Mouse (Mus musculus): Measurements from ENCODE around the gene Plcb3. TPM values are rescaled to one million over a fixed set of nuclear protein-coding genes. Genes with fewer than 3 reads are reported as not detected.

The Plcb3 gene
- polyA plus RNA-seq, 1 experiment from 2014 or later: 33.6 TPM

DNA sequence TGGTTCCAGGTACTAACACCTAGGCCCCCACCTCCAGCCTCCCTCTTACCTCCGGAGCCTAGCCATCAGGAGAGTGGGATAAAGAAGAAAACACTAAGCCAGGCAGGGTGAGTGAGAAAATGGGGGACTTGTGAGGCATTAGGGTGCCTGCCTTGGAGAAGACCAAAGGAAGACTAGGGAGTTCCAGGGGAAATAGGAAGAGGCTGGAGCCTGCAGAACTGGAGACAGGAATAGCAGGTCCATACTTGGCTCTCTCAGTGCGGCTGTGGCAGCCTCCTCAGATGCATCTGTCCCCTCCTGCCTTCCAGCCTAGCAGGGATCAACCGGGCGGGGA lies 43.2 kb downstream of the Plcb3 start:
- H3K4me2 ChIP-seq (replicated peaks; ENCODE audit: low read depth, low read length): no peak overlapping the region
- peaks cover 49% of the 10 kb centered on the region for H3K27me3 ChIP-seq (replicated peaks; ENCODE audit: insufficient read depth, low read length)
- 34% methylated on average over 4 of the region's 4 CpGs for WGBS
- peaks cover 5% of the 10 kb centered on the region; the same call in 1 of the 2 replicates for H3K4me1 ChIP-seq (ENCODE audit: insufficient read depth, low read depth, low read length)
- H3K4me3 ChIP-seq (ENCODE audit: low read depth, low read length): no peak overlapping the region
- TF ChIP-seq EP300 (IDR thresholded peaks at IDR 0.05) (no peak), CTCF (IDR thresholded peaks at IDR 0.05) (no peak)
- no peak overlapping the region for H3K9ac ChIP-seq (replicated peaks; ENCODE audit: low read depth)
- no peak overlapping the region for H3K27ac ChIP-seq (ENCODE audit: low read length)
- no peaks in the 10 kb centered on the region for H3K9me3 ChIP-seq (ENCODE audit: low read length)
- no peak for DNase-seq (ENCODE audit: low spot score)
- no peak for ATAC-seq
- H3K36me3 ChIP-seq (ENCODE audit: insufficient read depth, low read length): no peaks in the 10 kb centered on the region

GRCm38 (mm10) chr19:6932018-6932417 lies 44.3 kb downstream of the Plcb3 start:
- no peak for TF ChIP-seq CTCF (IDR thresholded peaks at IDR 0.05)
- TF ChIP-seq EP300 (IDR thresholded peaks at IDR 0.05): no peak
- Histone ChIP-seq H3K36me3 (ENCODE audit: insufficient read depth, low read length) (no peaks in the 10 kb centered on the region), H3K4me1 (ENCODE audit: insufficient read depth, low read depth, low read length) (peaks cover 6% of the 10 kb centered on the region; the same call in 1 of the 2 replicates), H3K9me3 (ENCODE audit: low read length) (no peaks in the 10 kb centered on the region), H3K27me3 (replicated peaks; ENCODE audit: insufficient read depth, low read length) (peaks cover 60% of the 10 kb centered on the region), H3K4me2 (replicated peaks; ENCODE audit: low read depth, low read length) (no peak overlapping the region), H3K9ac (replicated peaks; ENCODE audit: low read depth) (no peak overlapping the region), H3K27ac (ENCODE audit: low read length) (no peak overlapping the region), H3K4me3 (ENCODE audit: low read depth, low read length) (no peak overlapping the region)
- 61% methylated on average over 1 of the region's 1 CpGs for WGBS
- no peak for ATAC-seq
- no peak for DNase-seq (ENCODE audit: low spot score)

DNA sequence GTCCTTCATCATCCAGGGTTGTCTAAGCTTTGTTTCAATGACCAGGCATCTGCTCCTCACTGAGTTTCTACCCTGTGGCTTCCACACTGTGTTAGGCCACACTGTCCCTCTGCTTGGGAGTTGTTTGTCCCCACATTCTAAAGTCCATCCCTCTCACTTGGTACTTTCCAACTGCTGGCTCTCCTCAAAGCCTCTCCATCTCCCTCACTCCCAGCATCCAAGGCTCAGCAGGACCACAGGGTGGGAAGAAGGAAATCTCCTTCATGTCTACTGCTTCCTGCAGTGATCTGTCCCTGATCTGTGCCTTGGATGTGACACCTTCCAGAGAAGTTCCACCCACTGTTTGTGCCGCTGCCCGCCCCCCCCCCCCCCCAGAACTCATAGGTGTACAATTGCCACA lies 45.3 kb downstream of the Plcb3 start:
- DNase-seq (ENCODE audit: low spot score): no peak
- WGBS: 0% methylated on average over 2 of the region's 2 CpGs
- no peak for ATAC-seq
- no peaks in the 10 kb centered on the region for H3K36me3 ChIP-seq (ENCODE audit: insufficient read depth, low read length)
- no peaks in the 10 kb centered on the region for H3K9me3 ChIP-seq (ENCODE audit: low read length)
- H3K4me1 ChIP-seq (ENCODE audit: insufficient read depth, low read depth, low read length): peaks cover 10% of the 10 kb centered on the region; the same call in 1 of the 2 replicates
- H3K27ac ChIP-seq (ENCODE audit: low read length): no peak overlapping the region
- TF ChIP-seq CTCF (IDR thresholded peaks at IDR 0.05) (no peak), EP300 (IDR thresholded peaks at IDR 0.05) (no peak)
- H3K9ac ChIP-seq (replicated peaks; ENCODE audit: low read depth): no peak overlapping the region
- peaks cover 69% of the 10 kb centered on the region for H3K27me3 ChIP-seq (replicated peaks; ENCODE audit: insufficient read depth, low read length)
- no peak overlapping the region for H3K4me2 ChIP-seq (replicated peaks; ENCODE audit: low read depth, low read length)
- no peak overlapping the region for H3K4me3 ChIP-seq (ENCODE audit: low read depth, low read length)

GRCm38 (mm10) chr19:6928080-6928479 lies 48.2 kb downstream of the Plcb3 start:
- Histone ChIP-seq H3K4me1 (ENCODE audit: insufficient read depth, low read depth, low read length) (peaks cover 9% of the 10 kb centered on the region; the same call in 1 of the 2 replicates), H3K27ac (ENCODE audit: low read length) (no peak overlapping the region), H3K9ac (replicated peaks; ENCODE audit: low read depth) (no peak overlapping the region), H3K4me3 (ENCODE audit: low read depth, low read length) (no peak overlapping the region), H3K36me3 (ENCODE audit: insufficient read depth, low read length) (no peaks in the 10 kb centered on the region), H3K4me2 (replicated peaks; ENCODE audit: low read depth, low read length) (no peak overlapping the region), H3K27me3 (replicated peaks; ENCODE audit: insufficient read depth, low read length) (peaks cover 51% of the 10 kb centered on the region), H3K9me3 (ENCODE audit: low read length) (no peaks in the 10 kb centered on the region)
- 22% methylated on average over 7 of the region's 9 CpGs for WGBS
- DNase-seq (ENCODE audit: low spot score) (no peak), ATAC-seq (no peak)
- TF ChIP-seq EP300 (IDR thresholded peaks at IDR 0.05) (no peak), CTCF (IDR thresholded peaks at IDR 0.05) (no peak)

GRCm38 (mm10) chr19:6926559-6927255 lies 49.6 kb downstream of the Plcb3 start:
- peaks cover 13% of the 10 kb centered on the region; the same call in 1 of the 2 replicates for H3K4me1 ChIP-seq (ENCODE audit: insufficient read depth, low read depth, low read length)
- 0 out of 2 replicates have a peak overlapping the region, but pooled peaks have one; percentile 8 for H3K4me3 ChIP-seq (ENCODE audit: low read depth, low read length)
- no peak for ATAC-seq
- H3K36me3 ChIP-seq (ENCODE audit: insufficient read depth, low read length): no peaks in the 10 kb centered on the region
- TF ChIP-seq EP300 (IDR thresholded peaks at IDR 0.05): no peak
- no peak for TF ChIP-seq CTCF (IDR thresholded peaks at IDR 0.05)
- 0 out of 2 replicates have a peak overlapping the region, but pooled peaks have one; percentile 11 for H3K4me2 ChIP-seq (replicated peaks; ENCODE audit: low read depth, low read length)
- 18% methylated on average over 26 of the region's 26 CpGs for WGBS
- no peak overlapping the region for H3K9ac ChIP-seq (replicated peaks; ENCODE audit: low read depth)
- peaks cover 38% of the 10 kb centered on the region for H3K27me3 ChIP-seq (replicated peaks; ENCODE audit: insufficient read depth, low read length)
- no peak overlapping the region for H3K27ac ChIP-seq (ENCODE audit: low read length)
- H3K9me3 ChIP-seq (ENCODE audit: low read length): no peaks in the 10 kb centered on the region
- DNase-seq (ENCODE audit: low spot score): no peak

DNA sequence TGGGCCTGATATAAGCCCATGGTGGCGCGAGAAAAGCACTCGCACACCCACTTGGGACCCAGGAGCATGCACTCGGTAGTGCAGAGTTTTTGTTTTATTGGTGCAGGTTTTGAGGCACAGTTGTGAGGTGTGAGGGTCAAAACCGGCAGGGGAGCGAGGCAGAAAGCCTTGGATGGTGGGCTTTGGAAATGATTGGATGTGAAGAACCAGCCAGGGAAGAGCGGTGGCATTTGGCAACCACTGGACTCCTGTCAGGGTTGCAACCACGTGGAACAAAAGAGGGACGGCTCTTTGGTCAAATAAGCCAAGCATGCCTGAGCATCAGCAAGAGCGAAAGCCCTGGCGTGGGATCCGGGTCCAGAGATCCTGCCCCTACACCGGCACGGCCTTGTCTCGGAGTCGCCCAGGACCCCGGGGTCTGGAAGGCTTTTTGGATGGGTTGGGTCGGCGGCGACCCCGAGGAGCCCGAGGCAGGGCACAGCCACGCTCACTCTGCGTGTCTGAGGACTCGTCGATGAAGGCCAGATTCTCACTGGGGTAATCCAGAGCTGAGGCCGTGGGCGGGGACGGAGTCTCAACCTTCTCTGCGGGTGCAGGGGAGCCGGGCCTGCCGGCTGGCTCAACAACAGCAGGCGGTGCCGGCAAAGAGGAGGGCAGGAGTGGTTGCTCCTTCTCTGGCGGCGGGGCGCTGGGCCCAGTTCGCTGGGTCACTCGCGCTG lies 50.5 kb downstream of the Plcb3 start:
- TF ChIP-seq CTCF (IDR thresholded peaks at IDR 0.05): no peak
- TF ChIP-seq EP300 (IDR thresholded peaks at IDR 0.05): no peak
- peak overlapping the region; percentile 22 for H3K4me2 ChIP-seq (replicated peaks; ENCODE audit: low read depth, low read length)
- DNase-seq (ENCODE audit: low spot score) (no peak), ATAC-seq (no peak)
- no peak overlapping the region for H3K9ac ChIP-seq (replicated peaks; ENCODE audit: low read depth)
- WGBS: 13% methylated on average over 37 of the region's 40 CpGs
- 0 out of 2 replicates have a peak overlapping the region, but pooled peaks have one; percentile 10 for H3K4me3 ChIP-seq (ENCODE audit: low read depth, low read length)
- peaks cover 15% of the 10 kb centered on the region for H3K4me1 ChIP-seq (ENCODE audit: insufficient read depth, low read depth, low read length)
- H3K27ac ChIP-seq (ENCODE audit: low read length): no peak overlapping the region
- H3K27me3 ChIP-seq (replicated peaks; ENCODE audit: insufficient read depth, low read length): peaks cover 32% of the 10 kb centered on the region
- no peaks in the 10 kb centered on the region for H3K36me3 ChIP-seq (ENCODE audit: insufficient read depth, low read length)
- H3K9me3 ChIP-seq (ENCODE audit: low read length): no peaks in the 10 kb centered on the region
